Mouse (Mus musculus): ENCODE results near the gene Atmin. TPM values are rescaled to one million over a fixed set of nuclear protein-coding genes. Genes with fewer than 3 reads are reported as not detected.

Atmin gene
- polyA plus RNA-seq, 1 experiment from 2014 or later: 13.1 TPM

DNA sequence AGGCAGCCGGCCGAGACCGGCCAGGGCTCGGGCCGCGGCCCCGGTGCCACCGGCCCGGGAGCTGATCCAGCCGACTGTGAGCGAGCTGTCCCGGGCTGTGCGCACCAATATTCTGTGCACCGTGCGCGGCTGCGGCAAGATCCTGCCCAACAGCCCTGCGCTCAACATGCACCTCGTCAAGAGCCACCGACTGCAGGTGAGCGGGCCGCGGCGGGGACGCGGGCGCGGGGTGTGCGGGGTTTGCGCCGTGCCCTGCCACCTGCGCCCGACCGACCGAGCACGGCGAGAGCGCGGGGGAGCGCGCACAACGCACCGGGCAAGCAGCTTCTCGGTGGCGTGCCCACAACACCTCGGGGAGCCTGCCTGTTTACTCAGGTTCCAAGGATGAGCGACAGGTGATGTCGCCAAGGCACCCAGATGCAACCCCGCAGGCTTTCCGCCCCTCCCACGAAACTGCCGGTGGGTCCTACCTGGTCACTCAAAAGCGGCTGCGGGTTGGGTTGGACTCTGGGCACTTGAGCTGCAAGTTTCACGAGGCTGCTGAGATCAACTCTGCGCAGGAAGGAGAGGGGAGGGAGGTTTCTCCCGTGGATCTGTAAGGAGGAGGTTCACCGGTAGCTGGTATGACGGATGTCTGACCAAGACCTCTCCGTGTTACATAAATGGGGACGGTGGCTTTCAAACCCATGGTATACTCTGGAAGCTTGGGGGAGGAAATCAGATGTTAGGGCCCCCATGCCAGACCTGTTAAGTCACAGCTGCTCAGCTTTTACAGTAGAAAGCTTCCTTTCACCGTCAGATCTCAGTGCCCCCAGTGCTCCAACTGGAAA, 577 bp downstream of the Atmin start:
- Histone ChIP-seq H3K9me3 (replicated peaks; ENCODE audit: control insufficient read depth, low read length) (no peaks in the 10 kb centered on the region), H3K4me1 (ENCODE audit: control insufficient read depth, insufficient read depth, low read length) (no peaks in the 10 kb centered on the region), H3K4me2 (ENCODE audit: low read depth, low read length) (peak overlapping the region; percentile 90), H3K9ac (replicated peaks; ENCODE audit: low read length) (peak overlapping the region; percentile 82), H3K4me3 (ENCODE audit: low read depth, low read length) (peak overlapping the region; percentile 97), H3K27ac (replicated peaks; ENCODE audit: low read depth, low read length) (no peak overlapping the region), H3K27me3 (ENCODE audit: control insufficient read depth, insufficient read depth, low read length) (no peaks in the 10 kb centered on the region), H3K36me3 (replicated peaks; ENCODE audit: control insufficient read depth, insufficient read depth, low read depth, low read length) (no peaks in the 10 kb centered on the region)
- WGBS: 2% methylated on average over 59 of the region's 62 CpGs
- DNase-seq (ENCODE audit: low spot score) (peak; percentile 17), ATAC-seq (replicated peaks; ENCODE audit: insufficient number of reproducible peaks, low FRiP score, low TSS enrichment, low read depth) (peak; percentile 63; the same call in 1 of the 2 replicates)

DNA sequence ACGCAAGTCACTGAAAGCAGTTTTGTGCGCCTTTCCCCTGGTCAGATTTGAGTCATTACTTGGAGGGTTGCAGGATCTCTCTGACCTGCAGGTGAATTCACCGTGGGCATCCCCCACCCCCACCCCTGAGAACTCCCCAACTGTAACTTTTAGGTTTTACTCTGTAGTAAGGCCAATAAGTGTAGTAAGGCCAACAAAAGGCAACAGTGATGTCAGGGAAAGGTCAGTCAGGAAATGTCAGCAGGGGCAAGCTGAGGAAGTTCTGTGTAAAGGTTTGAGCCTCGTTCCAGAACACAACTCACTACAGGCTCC, 1.1 kb downstream of the Atmin start:
- H3K27me3 ChIP-seq (ENCODE audit: control insufficient read depth, insufficient read depth, low read length): no peaks in the 10 kb centered on the region
- no peak overlapping the region for H3K27ac ChIP-seq (replicated peaks; ENCODE audit: low read depth, low read length)
- H3K9me3 ChIP-seq (replicated peaks; ENCODE audit: control insufficient read depth, low read length): no peaks in the 10 kb centered on the region
- ATAC-seq (replicated peaks; ENCODE audit: insufficient number of reproducible peaks, low FRiP score, low TSS enrichment, low read depth) (no peak), DNase-seq (ENCODE audit: low spot score) (no peak)
- 14% methylated on average over 4 of the region's 4 CpGs for WGBS
- H3K4me2 ChIP-seq (ENCODE audit: low read depth, low read length): peak overlapping the region; percentile 90
- no peaks in the 10 kb centered on the region for H3K4me1 ChIP-seq (ENCODE audit: control insufficient read depth, insufficient read depth, low read length)
- H3K4me3 ChIP-seq (ENCODE audit: low read depth, low read length): peak overlapping the region; percentile 97
- H3K36me3 ChIP-seq (replicated peaks; ENCODE audit: control insufficient read depth, insufficient read depth, low read depth, low read length): no peaks in the 10 kb centered on the region
- peak overlapping the region; percentile 82 for H3K9ac ChIP-seq (replicated peaks; ENCODE audit: low read length)

DNA sequence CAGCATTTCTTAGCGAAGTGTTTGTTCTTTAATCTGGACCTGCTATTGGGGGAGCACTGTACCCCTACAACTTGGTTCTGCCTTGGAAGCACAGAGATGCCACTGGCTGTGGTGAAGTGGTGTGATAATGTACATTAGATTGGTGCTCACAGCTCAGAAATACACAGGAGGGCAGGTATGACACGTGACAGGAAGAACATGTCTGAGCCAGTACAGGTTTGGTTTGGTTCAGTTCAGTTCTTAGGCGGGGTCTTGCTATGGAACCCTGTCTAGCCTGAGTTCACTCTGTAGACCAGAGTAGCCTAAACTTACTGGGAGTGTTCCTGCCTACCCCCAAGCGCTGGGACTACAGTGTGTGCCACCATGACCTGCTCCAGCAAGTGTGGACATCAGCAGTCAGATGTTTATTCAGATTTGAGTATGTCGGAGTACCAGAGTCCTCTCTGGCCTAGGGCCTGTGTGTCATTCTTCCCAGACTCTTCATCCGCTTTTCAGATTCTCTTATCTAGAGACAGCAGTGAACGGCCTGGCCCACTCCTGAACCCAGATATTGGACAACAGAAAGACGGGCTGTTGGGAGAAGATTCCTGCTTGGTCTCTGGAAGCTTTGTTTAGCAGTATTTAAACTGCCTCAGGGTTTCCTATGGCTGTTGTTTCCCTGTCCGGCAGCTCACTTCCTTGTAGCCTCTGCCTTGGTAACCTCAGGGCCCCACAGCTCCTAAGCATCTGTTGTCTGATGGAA, 2.1 kb downstream of the Atmin start:
- ATAC-seq (replicated peaks; ENCODE audit: insufficient number of reproducible peaks, low FRiP score, low TSS enrichment, low read depth): no peak
- Histone ChIP-seq H3K4me3 (ENCODE audit: low read depth, low read length) (no peak overlapping the region), H3K27me3 (ENCODE audit: control insufficient read depth, insufficient read depth, low read length) (no peaks in the 10 kb centered on the region), H3K4me2 (ENCODE audit: low read depth, low read length) (no peak overlapping the region), H3K36me3 (replicated peaks; ENCODE audit: control insufficient read depth, insufficient read depth, low read depth, low read length) (no peaks in the 10 kb centered on the region), H3K27ac (replicated peaks; ENCODE audit: low read depth, low read length) (no peak overlapping the region), H3K4me1 (ENCODE audit: control insufficient read depth, insufficient read depth, low read length) (no peaks in the 10 kb centered on the region), H3K9ac (replicated peaks; ENCODE audit: low read length) (no peak overlapping the region), H3K9me3 (replicated peaks; ENCODE audit: control insufficient read depth, low read length) (no peaks in the 10 kb centered on the region)
- 78% methylated on average over 9 of the region's 9 CpGs for WGBS
- DNase-seq (ENCODE audit: low spot score): no peak

DNA sequence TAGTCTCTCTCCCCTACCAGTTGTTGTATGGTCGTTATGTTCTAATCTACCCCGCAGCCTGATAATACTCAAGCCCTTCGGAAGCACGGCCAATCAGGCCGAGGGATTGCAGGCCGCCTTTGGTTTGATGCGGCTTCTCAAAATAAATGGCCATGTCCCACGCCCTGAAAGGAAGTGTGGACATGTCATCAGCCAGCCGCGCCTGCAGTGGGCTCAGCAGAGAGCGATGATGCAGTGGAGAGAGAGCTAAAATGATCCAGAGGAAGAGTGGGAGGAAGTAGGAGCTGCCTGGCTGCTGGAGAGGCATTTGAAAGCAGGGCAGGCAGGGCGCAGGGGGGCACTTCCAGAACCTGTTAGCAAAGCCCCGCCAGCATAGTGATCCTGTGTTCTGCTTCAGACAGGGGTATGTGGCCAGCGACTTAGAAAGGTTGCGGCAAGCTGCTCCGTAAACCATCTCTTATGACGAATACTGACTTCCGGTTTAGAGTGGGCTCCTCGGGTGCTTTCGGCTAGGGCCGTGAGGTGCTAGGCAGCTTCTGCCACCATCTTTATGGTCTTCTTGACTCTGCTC, 3.2 kb downstream of the Atmin start:
- ATAC-seq (replicated peaks; ENCODE audit: insufficient number of reproducible peaks, low FRiP score, low TSS enrichment, low read depth) (no peak), DNase-seq (ENCODE audit: low spot score) (no peak)
- Histone ChIP-seq H3K36me3 (replicated peaks; ENCODE audit: control insufficient read depth, insufficient read depth, low read depth, low read length) (no peaks in the 10 kb centered on the region), H3K4me1 (ENCODE audit: control insufficient read depth, insufficient read depth, low read length) (no peaks in the 10 kb centered on the region), H3K27ac (replicated peaks; ENCODE audit: low read depth, low read length) (no peak overlapping the region), H3K4me2 (ENCODE audit: low read depth, low read length) (no peak overlapping the region), H3K4me3 (ENCODE audit: low read depth, low read length) (no peak overlapping the region), H3K27me3 (ENCODE audit: control insufficient read depth, insufficient read depth, low read length) (no peaks in the 10 kb centered on the region), H3K9me3 (replicated peaks; ENCODE audit: control insufficient read depth, low read length) (no peaks in the 10 kb centered on the region), H3K9ac (replicated peaks; ENCODE audit: low read length) (no peak overlapping the region)
- 88% methylated on average over 21 of the region's 21 CpGs for WGBS

DNA sequence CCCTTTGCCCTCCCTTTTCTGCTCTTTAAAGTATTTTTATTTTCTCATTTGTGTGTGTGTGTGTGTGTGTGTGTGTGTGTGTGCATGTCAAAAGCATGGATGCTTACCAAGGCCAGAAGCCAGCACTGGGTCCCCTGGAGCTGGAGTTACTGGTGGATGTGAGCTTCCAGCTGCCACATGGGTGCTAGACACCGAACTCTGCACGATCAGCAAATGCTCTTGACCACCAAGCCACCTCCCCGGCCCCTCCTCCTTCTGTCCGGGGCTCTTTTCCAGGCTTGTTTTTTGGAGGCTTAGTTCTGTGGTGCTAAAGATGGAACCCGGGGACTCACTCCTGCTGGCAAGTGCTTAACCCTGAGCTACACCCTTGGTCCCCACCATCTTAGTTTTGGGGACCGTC, 3.7 kb downstream of the Atmin start:
- Histone ChIP-seq H3K4me3 (ENCODE audit: low read depth, low read length) (no peak overlapping the region), H3K9me3 (replicated peaks; ENCODE audit: control insufficient read depth, low read length) (no peaks in the 10 kb centered on the region), H3K4me2 (ENCODE audit: low read depth, low read length) (no peak overlapping the region), H3K36me3 (replicated peaks; ENCODE audit: control insufficient read depth, insufficient read depth, low read depth, low read length) (no peaks in the 10 kb centered on the region), H3K9ac (replicated peaks; ENCODE audit: low read length) (no peak overlapping the region), H3K27ac (replicated peaks; ENCODE audit: low read depth, low read length) (no peak overlapping the region), H3K27me3 (ENCODE audit: control insufficient read depth, insufficient read depth, low read length) (no peaks in the 10 kb centered on the region), H3K4me1 (ENCODE audit: control insufficient read depth, insufficient read depth, low read length) (no peaks in the 10 kb centered on the region)
- no peak for ATAC-seq (replicated peaks; ENCODE audit: insufficient number of reproducible peaks, low FRiP score, low TSS enrichment, low read depth)
- WGBS: 88% methylated on average over 6 of the region's 6 CpGs
- no peak for DNase-seq (ENCODE audit: low spot score)

DNA sequence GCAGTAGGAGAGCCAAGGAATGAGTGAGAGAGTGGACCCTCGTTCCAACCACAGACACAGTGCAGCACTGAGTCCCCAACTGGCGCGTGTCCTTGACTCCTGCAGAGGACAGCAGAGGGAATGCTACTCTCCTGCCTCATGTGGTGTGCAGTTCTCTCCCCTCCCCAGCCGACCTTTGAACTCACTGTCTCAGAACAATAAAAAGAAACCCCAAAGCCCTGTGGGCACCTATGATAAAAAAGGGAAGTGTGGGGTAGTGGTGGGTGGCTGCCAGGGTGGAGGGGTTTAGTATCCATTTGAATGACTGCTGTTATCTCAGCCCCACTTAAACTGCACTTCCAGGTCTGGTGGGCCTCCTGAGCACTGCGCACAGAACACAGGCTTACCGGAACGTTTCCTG, 4.4 kb downstream of the Atmin start:
- H3K36me3 ChIP-seq (replicated peaks; ENCODE audit: control insufficient read depth, insufficient read depth, low read depth, low read length): no peaks in the 10 kb centered on the region
- WGBS: 81% methylated on average over 7 of the region's 7 CpGs
- no peak for ATAC-seq (replicated peaks; ENCODE audit: insufficient number of reproducible peaks, low FRiP score, low TSS enrichment, low read depth)
- H3K4me3 ChIP-seq (ENCODE audit: low read depth, low read length): no peak overlapping the region
- no peaks in the 10 kb centered on the region for H3K4me1 ChIP-seq (ENCODE audit: control insufficient read depth, insufficient read depth, low read length)
- no peaks in the 10 kb centered on the region for H3K27me3 ChIP-seq (ENCODE audit: control insufficient read depth, insufficient read depth, low read length)
- H3K27ac ChIP-seq (replicated peaks; ENCODE audit: low read depth, low read length): no peak overlapping the region
- no peaks in the 10 kb centered on the region for H3K9me3 ChIP-seq (replicated peaks; ENCODE audit: control insufficient read depth, low read length)
- no peak overlapping the region for H3K4me2 ChIP-seq (ENCODE audit: low read depth, low read length)
- no peak overlapping the region for H3K9ac ChIP-seq (replicated peaks; ENCODE audit: low read length)
- DNase-seq (ENCODE audit: low spot score): no peak

DNA sequence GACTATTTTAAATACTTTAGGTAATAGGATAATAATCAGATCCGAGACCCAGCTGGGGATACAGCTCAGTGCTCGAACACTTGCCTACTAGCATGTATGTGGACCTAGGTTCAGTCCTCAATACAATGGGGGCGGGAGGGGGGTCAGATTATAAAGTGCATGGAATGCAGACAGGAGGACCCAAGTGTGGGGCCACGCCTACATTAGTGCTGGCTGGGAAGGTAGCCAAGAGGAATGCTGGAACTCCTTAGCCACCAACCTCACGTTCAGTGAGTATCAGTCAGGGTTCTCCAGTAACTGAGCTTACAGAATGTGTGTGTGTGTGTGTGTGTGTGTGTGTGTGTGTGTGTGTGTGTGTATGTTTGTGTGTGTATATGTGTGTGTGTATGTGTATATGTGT, 8.2 kb downstream of the Atmin start:
- Histone ChIP-seq H3K4me1 (ENCODE audit: control insufficient read depth, insufficient read depth, low read length) (no peaks in the 10 kb centered on the region), H3K27ac (replicated peaks; ENCODE audit: low read depth, low read length) (no peak overlapping the region), H3K36me3 (replicated peaks; ENCODE audit: control insufficient read depth, insufficient read depth, low read depth, low read length) (peaks cover under 1% of the 10 kb centered on the region; the same call in 1 of the 2 replicates), H3K9me3 (replicated peaks; ENCODE audit: control insufficient read depth, low read length) (no peaks in the 10 kb centered on the region), H3K9ac (replicated peaks; ENCODE audit: low read length) (no peak overlapping the region), H3K4me2 (ENCODE audit: low read depth, low read length) (no peak overlapping the region), H3K27me3 (ENCODE audit: control insufficient read depth, insufficient read depth, low read length) (no peaks in the 10 kb centered on the region), H3K4me3 (ENCODE audit: low read depth, low read length) (no peak overlapping the region)
- ATAC-seq (replicated peaks; ENCODE audit: insufficient number of reproducible peaks, low FRiP score, low TSS enrichment, low read depth) (no peak), DNase-seq (ENCODE audit: low spot score) (no peak)
- WGBS: 74% methylated on average over 5 of the region's 5 CpGs

DNA sequence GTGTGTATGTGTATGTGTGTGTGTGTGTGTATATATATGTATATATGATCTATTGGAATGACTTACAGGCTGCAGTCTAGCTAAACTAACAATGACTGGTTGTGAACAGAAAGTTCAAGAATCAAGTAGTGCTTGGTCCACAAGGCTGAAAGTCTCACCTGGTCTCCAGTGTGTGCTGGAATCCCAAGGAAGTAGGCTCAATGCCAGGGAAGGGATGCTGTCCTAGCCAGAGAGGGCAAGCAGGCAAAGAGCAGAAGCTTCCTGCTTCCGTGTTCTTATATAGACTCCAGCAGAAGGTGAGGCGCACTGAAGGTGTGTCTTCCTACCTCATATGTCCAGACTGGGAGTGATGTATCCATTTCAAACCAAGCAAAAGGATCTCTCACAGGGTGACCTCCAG, 8.6 kb downstream of the Atmin start:
- no peaks in the 10 kb centered on the region for H3K4me1 ChIP-seq (ENCODE audit: control insufficient read depth, insufficient read depth, low read length)
- no peak for ATAC-seq (replicated peaks; ENCODE audit: insufficient number of reproducible peaks, low FRiP score, low TSS enrichment, low read depth)
- H3K27me3 ChIP-seq (ENCODE audit: control insufficient read depth, insufficient read depth, low read length): no peaks in the 10 kb centered on the region
- 98% methylated on average over 2 of the region's 2 CpGs for WGBS
- no peak overlapping the region for H3K9ac ChIP-seq (replicated peaks; ENCODE audit: low read length)
- H3K9me3 ChIP-seq (replicated peaks; ENCODE audit: control insufficient read depth, low read length): no peaks in the 10 kb centered on the region
- H3K4me2 ChIP-seq (ENCODE audit: low read depth, low read length): no peak overlapping the region
- peaks cover 4% of the 10 kb centered on the region for H3K36me3 ChIP-seq (replicated peaks; ENCODE audit: control insufficient read depth, insufficient read depth, low read depth, low read length)
- no peak overlapping the region for H3K4me3 ChIP-seq (ENCODE audit: low read depth, low read length)
- H3K27ac ChIP-seq (replicated peaks; ENCODE audit: low read depth, low read length): no peak overlapping the region
- DNase-seq (ENCODE audit: low spot score): no peak

All from embryonic facial prominence, embryonic 11.5 days (tissue).